Mouse (Mus musculus) ES-E14 (cell line): Measurements from ENCODE around the gene Kidins220.

Experiments
- CHD2 ChIP-seq: IDR thresholded peaks from 2 replicates; pipeline ENCODE4 v1.6.1; 2014; ENCODE audit warnings: mild to moderate bottlenecking, low read depth, low read length, inconsistent platforms
- MAFK ChIP-seq: IDR thresholded peaks from 2 replicates; pipeline ENCODE4 v1.6.1; 2014; ENCODE audit warnings: mild to moderate bottlenecking, low read depth, low read length, inconsistent platforms; ENCODE audit not compliant: insufficient read depth
- ZNF384 ChIP-seq: IDR thresholded peaks from 2 replicates; pipeline ENCODE4 v1.6.1; 2012; ENCODE audit warnings: low read depth, low read length, inconsistent platforms

DNA sequence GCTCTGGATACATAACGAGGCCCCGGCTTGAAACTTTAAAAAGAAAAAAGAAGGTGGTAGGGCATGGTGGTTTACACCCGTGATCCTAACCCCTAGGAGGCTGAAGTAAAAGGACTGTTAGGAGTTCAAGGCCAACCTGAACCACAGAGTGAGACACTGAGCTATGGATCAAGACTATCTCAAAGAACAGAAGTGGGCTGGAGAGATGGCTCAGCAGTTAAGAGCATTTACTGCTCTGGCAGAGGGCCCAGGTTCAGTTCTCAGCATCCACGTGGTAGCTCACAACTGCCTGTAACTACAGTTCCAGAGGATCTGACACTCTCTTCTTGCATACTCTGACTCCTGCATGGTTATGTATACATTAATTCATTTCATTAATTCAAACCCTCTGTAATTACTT lies 31.3 kb upstream of the Kidins220 start:
- TF ChIP-seq CHD2 (no peak), MAFK (no peak), ZNF384 (no peak)
